Mouse (Mus musculus) adrenal gland, adult 8-10 months (tissue): ENCODE data around the gene Ccnb2. TPM values are rescaled to one million over a fixed set of nuclear protein-coding genes. Genes with fewer than 3 reads are reported as not detected.

Experiments
- DNase-seq: peaks from one replicate; pipeline ENCODE4 v3.0.0; 2022
- microRNA-seq, 2 experiments: library from miRNA; unstranded; fragments of <30 nt; microRNA quantifications; one replicate each; pipeline ENCODE4 v1.2.0; 2022
- total RNA-seq, 4 experiments: library from RNA; stranded (reverse); gene quantifications; 2 replicates each; pipeline ENCODE4 v1.2.4; 2022

Gene Ccnb2
- total RNA-seq, 4 experiments from 2014 or later: 0.73 to 2.9 (median 1.5) TPM

DNA sequence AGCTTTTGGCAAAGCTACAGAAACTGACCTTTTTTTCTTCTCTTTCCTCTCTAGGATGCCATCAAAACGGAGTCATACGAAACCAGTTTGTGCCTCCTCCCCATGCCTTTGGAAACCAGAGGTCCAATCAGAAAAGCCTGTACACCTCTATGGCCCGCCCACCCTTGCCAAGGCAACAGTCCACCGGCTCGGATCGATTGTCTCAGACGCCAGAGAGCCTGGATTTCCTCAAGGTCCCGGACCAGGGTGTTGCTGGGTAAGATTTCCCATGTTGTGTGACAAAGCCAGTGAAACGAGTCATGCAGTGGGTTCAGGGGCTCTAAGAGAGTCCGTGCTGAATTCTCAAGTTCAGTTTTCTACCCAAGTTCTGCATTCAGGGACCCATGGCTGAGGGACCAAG is 37.6 kb downstream of the Ccnb2 start:
- DNase-seq: no peak

DNA sequence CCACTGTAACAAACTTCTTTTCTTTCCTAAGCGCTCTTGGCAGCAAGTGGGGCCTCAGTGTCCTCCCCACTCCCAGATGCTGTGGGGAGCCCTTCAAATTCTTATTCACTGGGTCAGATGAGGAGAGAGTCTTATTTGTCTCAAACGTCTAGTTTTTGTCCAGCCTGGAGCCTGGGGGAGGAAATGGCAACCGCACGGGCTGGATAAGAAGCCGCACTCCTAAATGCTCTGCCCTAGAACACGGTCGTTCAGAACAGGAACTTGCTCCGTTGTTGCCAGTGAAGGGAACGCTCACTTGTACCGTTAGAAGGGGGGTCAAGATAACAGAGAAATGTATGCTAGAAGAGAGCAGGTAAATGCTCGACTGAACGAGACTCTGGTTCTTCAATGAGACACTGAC is 39.3 kb downstream of the Ccnb2 start:
- no peak for DNase-seq

DNA sequence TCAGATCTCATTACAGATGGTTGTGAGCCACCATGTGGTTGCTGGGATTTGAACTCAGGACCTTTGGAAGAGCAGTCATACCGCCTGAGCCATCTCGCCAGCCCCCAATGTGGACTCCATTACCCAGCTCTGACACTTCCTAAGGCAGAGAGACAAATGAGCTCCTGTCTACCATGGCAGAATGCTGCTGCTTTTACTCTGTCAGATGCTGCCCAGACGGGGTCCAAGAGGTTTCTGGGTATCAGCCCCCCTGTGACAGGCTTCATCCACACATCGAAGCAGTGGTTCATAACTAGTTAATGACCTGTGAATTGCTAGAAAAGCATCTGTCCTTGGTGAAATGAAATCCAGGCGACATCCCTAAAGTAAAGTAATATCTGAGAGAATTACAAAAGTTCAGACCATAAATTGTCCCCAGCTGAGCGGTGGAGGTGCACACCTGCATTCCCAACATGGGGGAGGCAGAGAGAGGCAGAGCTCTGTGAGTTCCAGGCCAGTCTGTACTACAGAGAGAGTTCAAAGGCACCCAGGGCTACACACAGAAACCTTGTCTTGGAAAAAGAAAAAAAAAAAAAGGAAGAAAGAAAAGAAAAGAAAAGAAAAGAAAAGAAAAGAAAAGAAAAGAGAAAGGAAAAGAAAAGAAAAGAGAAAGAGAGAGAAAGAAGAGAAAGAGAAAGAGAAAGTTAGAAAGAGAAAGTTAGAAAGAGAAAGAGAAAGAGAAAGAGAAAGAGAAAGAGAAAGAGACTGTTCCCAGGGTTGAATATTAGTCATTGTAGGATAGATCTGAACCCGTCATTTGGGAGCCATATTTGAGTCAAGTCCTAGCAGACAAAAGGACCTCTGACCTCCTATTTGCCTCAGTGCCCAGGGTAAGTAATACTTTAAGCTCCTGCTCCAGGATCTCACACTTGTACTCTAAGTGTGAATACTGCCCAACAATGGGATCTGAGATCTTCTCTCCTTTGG is 41.6 kb downstream of the Ccnb2 start:
- DNase-seq: no peak

DNA sequence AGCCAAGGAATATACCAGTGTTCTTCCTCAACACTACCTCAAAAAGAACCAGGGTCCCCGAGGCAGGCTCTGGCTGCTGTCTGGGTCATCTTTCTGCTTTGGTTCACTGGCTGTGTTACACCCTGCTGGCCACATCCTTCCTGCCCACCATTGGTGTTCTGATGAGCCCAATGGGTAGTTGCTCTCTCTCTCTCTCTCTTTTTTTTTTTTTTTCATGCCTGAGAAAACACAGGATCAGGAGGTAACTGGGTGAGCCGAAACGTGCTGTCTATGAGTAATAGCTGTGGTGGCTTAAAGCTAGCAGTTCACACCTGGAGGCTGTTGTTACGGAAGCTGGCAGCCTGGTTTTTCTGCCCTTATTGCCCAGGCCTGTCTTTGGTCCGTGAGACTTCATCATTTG is 49.7 kb downstream of the Ccnb2 start:
- DNase-seq: no peak

DNA sequence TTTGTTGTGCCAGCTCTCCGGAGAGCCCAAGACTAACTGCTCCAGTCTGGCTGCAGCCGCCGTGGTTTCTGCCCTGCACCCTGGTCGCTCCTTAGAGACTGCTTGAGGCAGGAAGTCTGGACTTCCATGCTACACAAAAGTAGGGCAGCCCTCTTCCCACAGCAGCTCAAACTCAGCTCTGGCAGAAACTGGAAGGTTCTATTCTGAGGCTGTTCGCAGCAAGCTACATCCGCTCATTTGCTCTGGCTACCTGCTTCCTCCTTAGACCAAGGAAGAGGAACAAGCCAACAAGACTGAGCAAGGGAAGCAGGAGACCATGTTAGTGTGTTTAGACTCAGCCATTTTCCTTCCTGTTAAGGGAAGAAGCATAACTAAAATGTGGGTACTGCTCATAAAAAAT is 54.4 kb downstream of the Ccnb2 start:
- DNase-seq: no peak

DNA sequence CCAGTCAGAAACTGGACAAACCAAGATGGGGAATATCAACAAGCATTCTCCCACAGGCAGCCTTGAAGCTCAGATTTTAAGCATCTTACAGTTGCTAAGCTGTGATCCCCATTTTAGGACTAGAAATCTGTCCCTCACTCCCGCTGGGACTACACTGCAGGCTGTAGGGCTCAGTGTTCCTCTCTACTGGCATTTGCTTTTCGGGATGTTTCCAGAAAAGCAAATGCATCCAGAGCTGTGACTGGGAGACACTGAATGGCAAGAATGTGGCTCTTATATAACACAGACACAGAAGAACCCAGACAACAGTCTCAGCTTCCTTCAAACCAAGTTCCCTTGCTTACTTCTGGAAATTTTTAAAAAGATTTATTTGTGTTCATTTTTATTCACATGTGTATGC is 55.4 kb downstream of the Ccnb2 start:
- no peak for DNase-seq

DNA sequence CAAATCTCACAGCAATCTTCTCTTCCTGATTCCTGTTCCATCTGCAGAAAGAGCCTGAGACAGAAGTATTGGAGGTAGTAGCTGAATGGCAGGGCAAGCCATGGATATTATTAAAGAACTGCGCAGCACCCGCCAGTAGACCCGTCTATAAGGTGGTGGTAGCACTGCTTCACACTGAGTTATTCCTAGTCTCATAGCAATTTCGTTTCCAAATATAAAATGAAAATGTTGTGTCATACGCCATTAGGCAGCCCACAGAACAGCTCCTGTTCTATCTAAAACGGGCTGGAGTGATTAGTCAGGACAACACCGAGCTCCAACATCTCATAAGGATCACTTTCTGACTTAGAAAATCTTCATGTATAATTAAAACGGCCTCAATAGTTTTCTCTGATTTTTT is 56.6 kb downstream of the Ccnb2 start:
- no peak for DNase-seq

DNA sequence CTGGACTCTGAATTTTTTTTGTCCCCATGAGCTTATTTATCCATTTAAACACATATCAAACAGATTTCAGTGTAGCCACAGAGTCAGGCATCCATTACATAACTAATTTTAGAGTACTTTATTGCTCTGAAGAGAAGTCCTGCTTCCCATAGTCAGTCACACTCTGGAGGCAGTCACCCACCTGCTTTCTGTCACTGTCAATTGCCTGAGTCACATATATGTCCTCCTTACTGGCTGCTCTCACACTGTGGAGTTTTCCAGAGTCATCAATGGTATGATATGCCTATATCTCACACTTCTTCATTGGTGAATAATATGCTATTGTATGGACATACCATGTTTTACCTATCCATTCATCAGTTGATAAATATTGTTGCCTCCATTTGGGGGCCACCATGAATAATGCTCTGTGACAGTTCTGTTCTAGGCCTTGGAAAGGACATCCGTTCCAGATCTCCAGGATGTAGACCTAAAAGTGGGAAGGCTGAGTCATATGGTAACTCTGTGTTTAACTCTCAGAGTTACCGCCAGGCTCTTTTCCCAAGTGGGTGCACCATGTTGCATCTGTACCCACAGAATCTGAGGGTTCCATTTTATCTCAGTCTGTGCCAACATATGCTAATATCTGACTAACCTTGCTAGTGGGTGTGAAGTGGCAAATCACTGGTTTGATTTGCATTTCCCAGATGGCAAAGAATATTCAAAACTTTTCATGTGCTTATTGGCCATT is 61.8 kb downstream of the Ccnb2 start:
- no peak for DNase-seq

Small RNA genes within 50 kb of the gene (microRNA-seq; reads per million reads assigned to microRNA genes)
- gene Mir5626: 0 to 0.17 reads per million in 2 experiments

Other genes with a start within 250 kb of the Ccnb2 start
- 10 to 100 TPM; 23.3 to 30.4 (median 30.2) TPM for gene Myo1e, start 214.2 kb downstream of the Ccnb2 start, total RNA-seq
- gene Rnf111, start 82.2 kb upstream of the Ccnb2 start, total RNA-seq: 10 to 100 TPM; 33.2 to 51.8 (median 38.6) TPM
- gene Sltm, start 121.2 kb upstream of the Ccnb2 start, total RNA-seq: 10 to 100 TPM; 25.6 to 66.3 (median 38.4) TPM
- gene Gm10642, start 234.7 kb upstream of the Ccnb2 start, total RNA-seq: under 1 TPM; 0.37 to 0.65 (median 0.47) TPM
- gene Mindy2, start 235.6 kb upstream of the Ccnb2 start, total RNA-seq: 10 to 100 TPM; 15.9 to 22.7 (median 19.1) TPM